In the genomic region with DNA sequence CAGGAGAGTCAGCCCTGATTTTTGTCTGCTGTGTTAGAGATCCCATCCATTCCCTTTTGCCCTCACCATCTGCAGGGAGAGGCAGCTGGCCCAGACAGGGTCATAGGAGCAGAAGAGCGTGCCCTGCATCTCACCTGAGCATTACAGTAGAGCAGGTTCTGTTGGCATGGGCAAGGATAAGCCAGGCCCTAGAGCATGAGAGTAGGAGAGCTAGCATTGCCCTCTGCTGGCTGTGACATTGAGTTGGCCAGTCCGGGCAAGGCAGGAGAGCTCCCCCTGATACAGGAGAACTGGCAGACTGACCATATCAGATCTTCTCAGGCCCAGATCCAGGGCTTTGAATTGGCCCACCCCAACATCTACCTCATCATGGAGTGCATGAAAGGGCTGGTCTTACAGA, we compare ENCODE assay signal across 10 mouse cellular contexts.
A peak's percentile ranks its signal among the peaks of the same experiment; 100 is the strongest.
DNase-seq lines count a peak whose midpoint lies in the region; ATAC-seq and TF ChIP-seq lines count a peak whose summit lies in the region.
"Had no signal": no experiment of that assay in that cellular context is flagged by ENCODE, and none has a peak within 500 bp of the region (broad histone marks: within the 10 kb centered on the region; RNA-seq: fewer than 3 reads in every experiment).

No protein-coding gene starts in this region.

- peak in 1 of 2 experiments; percentile 4 for DNase-seq in cerebellum, adult 2 months
- no peak for DNase-seq in cerebellum, adult 11 months
- no peak for DNase-seq in lung, postnatal 0 days (ENCODE audit: low spot score)
- no peak for DNase-seq in lung, adult 18-20 months
- DNase-seq in adrenal gland, adult 8-10 months, result peak; percentile 2
- DNase-seq in kidney, postnatal 14 days, result peak; percentile 0
- DNase-seq in embryonic facial prominence, embryonic 10.5 days (ENCODE audit: low spot score), result no peak
- no peak for DNase-seq in layer of hippocampus, adult 9-11 months

- H3K4me3 ChIP-seq in cerebellum, adult 2 months (replicated peaks; ENCODE audit: insufficient read depth, low read depth, low read length), result no peak overlapping the region
- H3K4me3 ChIP-seq in lung, postnatal 0 days (ENCODE audit: low read depth, low read length), result no peak overlapping the region
- H3K4me3 ChIP-seq in embryonic facial prominence, embryonic 10.5 days, result no peak overlapping the region
- H3K4me3 ChIP-seq: limb, embryonic 15.5 days had no signal

- H3K27ac ChIP-seq in cerebellum, adult 2 months (ENCODE audit: insufficient read depth, low read length), result no peak overlapping the region
- H3K27ac ChIP-seq in lung, postnatal 0 days (ENCODE audit: low read length), result no peak overlapping the region
- no peak overlapping the region for H3K27ac ChIP-seq in embryonic facial prominence, embryonic 10.5 days (replicated peaks)
- H3K27ac ChIP-seq: limb, embryonic 15.5 days had no signal

- H3K9me3 ChIP-seq in lung, postnatal 0 days (ENCODE audit: low read length), result no peaks in the 10 kb centered on the region
- no peaks in the 10 kb centered on the region for H3K9me3 ChIP-seq in embryonic facial prominence, embryonic 10.5 days
- H3K9me3 ChIP-seq: limb, embryonic 15.5 days had no signal

- peak; percentile 33; the same call in 1 of the 2 replicates for TF ChIP-seq CTCF in cerebellum, adult 2 months (IDR thresholded peaks at IDR 0.05; ENCODE audit: borderline replicate concordance, insufficient read depth, low read depth, low read length)
- TF ChIP-seq CTCF in lung, postnatal 0 days (IDR thresholded peaks at IDR 0.05), result peak; percentile 22; the same call in 1 of the 2 replicates

- no peak for TF ChIP-seq POLR2A in cerebellum, adult 2 months (IDR thresholded peaks at IDR 0.05; ENCODE audit: borderline replicate concordance, insufficient read depth, low read length)

- 57% methylated on average over 2 of the region's 2 CpGs for whole genome bisulfite sequencing in cerebellum, adult 2 months
- 71% methylated on average over 2 of the region's 2 CpGs for WGBS in lung, postnatal 0 days
- 77% methylated on average over 2 of the region's 2 CpGs for WGBS in embryonic facial prominence, embryonic 10.5 days

- no peaks in the 10 kb centered on the region for H3K36me3 ChIP-seq in lung, postnatal 0 days (ENCODE audit: insufficient read depth, low read length)
- no peaks in the 10 kb centered on the region for H3K36me3 ChIP-seq in embryonic facial prominence, embryonic 10.5 days (replicated peaks)
- H3K36me3 ChIP-seq: limb, embryonic 15.5 days had no signal

- ATAC-seq in lung, postnatal 0 days, result no peak

- H3K9ac ChIP-seq in lung, postnatal 0 days (replicated peaks; ENCODE audit: low read depth), result no peak overlapping the region
- H3K9ac ChIP-seq: limb, embryonic 15.5 days had no signal

- H3K4me1 ChIP-seq in cerebellum, adult 2 months (ENCODE audit: control insufficient read depth, insufficient read depth, low read length), result no peaks in the 10 kb centered on the region; the same call in 1 of the 2 replicates
- H3K4me1 ChIP-seq in lung, postnatal 0 days (ENCODE audit: insufficient read depth, low read depth, low read length), result no peaks in the 10 kb centered on the region
- no peaks in the 10 kb centered on the region for H3K4me1 ChIP-seq in embryonic facial prominence, embryonic 10.5 days
- H3K4me1 ChIP-seq: limb, embryonic 15.5 days had no signal

- TF ChIP-seq EP300 in lung, postnatal 0 days (IDR thresholded peaks at IDR 0.05), result no peak

- H3K4me2 ChIP-seq in lung, postnatal 0 days (replicated peaks; ENCODE audit: low read depth, low read length), result no peak overlapping the region
- H3K4me2 ChIP-seq: limb, embryonic 15.5 days; midbrain, embryonic 11.5 days had no signal

- H3K27me3 ChIP-seq in cerebellum, adult 2 months (ENCODE audit: control insufficient read depth, insufficient read depth, low read length), result no peaks in the 10 kb centered on the region
- no peaks in the 10 kb centered on the region for H3K27me3 ChIP-seq in lung, postnatal 0 days (replicated peaks; ENCODE audit: insufficient read depth, low read length)
- no peaks in the 10 kb centered on the region for H3K27me3 ChIP-seq in embryonic facial prominence, embryonic 10.5 days (replicated peaks; ENCODE audit: low read depth, poor library complexity, severe bottlenecking)
- H3K27me3 ChIP-seq: limb, embryonic 15.5 days had no signal

Comparison
In these comparisons a context has a peak if more than half of its experiments do, and no peak if none do; other contexts are left out.
1. DNase-seq: peak in adrenal gland, adult 8-10 months (single experiment) and kidney, postnatal 14 days (single experiment); none in cerebellum, adult 11 months (single experiment), lung, postnatal 0 days (single experiment), lung, adult 18-20 months (0 of 2), embryonic facial prominence, embryonic 10.5 days (single experiment) and layer of hippocampus, adult 9-11 months (single experiment).